Mouse (Mus musculus) intestine, embryonic 14.5 days (tissue): ENCODE results near the gene Nxpe4. TPM values are rescaled to one million over a fixed set of nuclear protein-coding genes. Genes with fewer than 3 reads are reported as not detected.

Experiments used
- ATAC-seq: fragments of 200-750 bp; cut with Nextera tagmentation; replicated peaks from 2 replicates; pipeline ENCODE4 v1.8.0; 2017; ENCODE audit warnings: low read depth, moderate number of reproducible peaks, moderate TSS enrichment, moderate library complexity; ENCODE audit not compliant: low FRiP score, low TSS enrichment
- DNase-seq: peaks from one replicate; pipeline ENCODE4 v3.0.0-alpha.2; 2018; ENCODE audit warnings: low spot score
- H3K27ac ChIP-seq: fragments of 300-500 bp; sonication (generic); 2 replicates; pipeline ENCODE4 v1.5.1; 2014; ENCODE audit warnings: low read depth, mild to moderate bottlenecking, control low read depth
- H3K27me3 ChIP-seq: fragments of 300-500 bp; sonication (generic); replicated peaks from 2 replicates; pipeline ENCODE4 v1.6.1; 2014; ENCODE audit warnings: low read length, control low read depth; ENCODE audit not compliant: control insufficient read depth, insufficient read depth
- H3K36me3 ChIP-seq: fragments of 300-500 bp; sonication (generic); 2 replicates; pipeline ENCODE4 v1.6.1; 2014; ENCODE audit warnings: low read length, control low read depth; ENCODE audit not compliant: control insufficient read depth, insufficient read depth
- H3K4me1 ChIP-seq: fragments of 300-500 bp; sonication (generic); replicated peaks from 2 replicates; pipeline ENCODE4 v1.6.1; 2014; ENCODE audit warnings: low read length, control low read depth, mixed read lengths; ENCODE audit not compliant: control insufficient read depth, insufficient read depth
- H3K4me2 ChIP-seq: fragments of 300-500 bp; sonication (generic); 2 replicates; pipeline ENCODE4 v1.6.1; 2014; ENCODE audit warnings: low read length
- H3K4me3 ChIP-seq: fragments of 300-500 bp; sonication (generic); 2 replicates; pipeline ENCODE4 v1.5.1; 2014; ENCODE audit warnings: low read depth, low read length, control low read depth, mixed read lengths
- H3K9ac ChIP-seq: fragments of 300-500 bp; sonication (generic); 2 replicates; pipeline ENCODE4 v1.6.1; 2014; ENCODE audit warnings: mild to moderate bottlenecking, low read length
- H3K9me3 ChIP-seq: fragments of 300-500 bp; sonication (generic); 2 replicates; pipeline ENCODE4 v1.6.1; 2016; ENCODE audit warnings: low read length, control low read depth; ENCODE audit not compliant: control insufficient read depth
- WGBS: fragments of 180-500 bp; shearing (Covaris S2); extraction: QIAGEN DNeasy Blood & Tissue Kit; methylation state at CpG from one replicate; pipeline ENCODE4 v1.1.7; 2014; 5-methylcytosine and 5-hydroxymethylcytosine counted together
- polyA plus RNA-seq: library from polyadenylated mRNA; unstranded; fragments of >200 nt; fragmentation: Nextera tagmentation; extraction: Ambion mirVana; gene quantifications from 2 replicates; pipeline ENCODE4 v1.2.1, GENCODE M21; 2014

The Nxpe4 gene
- polyA plus RNA-seq, 1 experiment from 2014 or later = 5.8 TPM

GRCm38 (mm10) chr9:48216091-48217001, 54.5 kb downstream of the Nxpe4 start:
- DNase-seq = no peak
- Histone ChIP-seq H3K9me3 (no peaks in the 10 kb centered on the region), H3K4me3 (no peak overlapping the region), H3K36me3 (no peaks in the 10 kb centered on the region), H3K9ac (no peak overlapping the region), H3K4me2 (no peak overlapping the region), H3K4me1 (no peaks in the 10 kb centered on the region), H3K27me3 (no peaks in the 10 kb centered on the region), H3K27ac (no peak overlapping the region)
- WGBS = 86% methylated on average over 13 of the region's 13 CpGs
- no peak for ATAC-seq

- DNase-seq (no peak), ATAC-seq (no peak)
- Histone ChIP-seq H3K4me2 (no peak overlapping the region), H3K27ac (no peak overlapping the region), H3K27me3 (no peaks in the 10 kb centered on the region), H3K36me3 (no peaks in the 10 kb centered on the region), H3K9me3 (no peaks in the 10 kb centered on the region), H3K4me3 (no peak overlapping the region), H3K9ac (no peak overlapping the region), H3K4me1 (no peaks in the 10 kb centered on the region)
- WGBS = 93% methylated on average over 3 of the region's 3 CpGs
These were observed 68.9 kb downstream of the Nxpe4 start for GRCm38 (mm10) chr9:48230706-48231105.

GRCm38 (mm10) chr9:48236455-48236854, 74.6 kb downstream of the Nxpe4 start:
- Histone ChIP-seq H3K27ac (no peak overlapping the region), H3K9me3 (no peaks in the 10 kb centered on the region), H3K9ac (no peak overlapping the region), H3K36me3 (no peaks in the 10 kb centered on the region), H3K4me3 (no peak overlapping the region), H3K27me3 (no peaks in the 10 kb centered on the region), H3K4me2 (no peak overlapping the region), H3K4me1 (no peaks in the 10 kb centered on the region)
- no peak for ATAC-seq
- 70% methylated on average over 6 of the region's 6 CpGs for WGBS
- DNase-seq = no peak

- DNase-seq = peak; percentile 68
- ATAC-seq = no peak
- H3K36me3 ChIP-seq = no peaks in the 10 kb centered on the region
- H3K4me1 ChIP-seq = no peaks in the 10 kb centered on the region
- H3K27ac ChIP-seq = no peak overlapping the region
- no peak overlapping the region for H3K9ac ChIP-seq
- H3K4me3 ChIP-seq = no peak overlapping the region
- 78% methylated on average over 9 of the region's 9 CpGs for WGBS
- no peaks in the 10 kb centered on the region for H3K27me3 ChIP-seq
- no peaks in the 10 kb centered on the region for H3K9me3 ChIP-seq
- no peak overlapping the region for H3K4me2 ChIP-seq
These were observed 76.4 kb downstream of the Nxpe4 start for GRCm38 (mm10) chr9:48238153-48238755.

GRCm38 (mm10) chr9:48239461-48239860, 77.6 kb downstream of the Nxpe4 start:
- no peak overlapping the region for H3K9ac ChIP-seq
- H3K27me3 ChIP-seq = no peaks in the 10 kb centered on the region
- no peaks in the 10 kb centered on the region for H3K9me3 ChIP-seq
- no peak overlapping the region for H3K4me3 ChIP-seq
- WGBS = 85% methylated on average over 5 of the region's 5 CpGs
- no peak for DNase-seq
- no peak for ATAC-seq
- no peaks in the 10 kb centered on the region for H3K36me3 ChIP-seq
- H3K27ac ChIP-seq = no peak overlapping the region
- no peak overlapping the region for H3K4me2 ChIP-seq
- H3K4me1 ChIP-seq = no peaks in the 10 kb centered on the region

GRCm38 (mm10) chr9:48240431-48240830, 78.6 kb downstream of the Nxpe4 start:
- H3K4me2 ChIP-seq = no peak overlapping the region

GRCm38 (mm10) chr9:48241791-48242190, 80.0 kb downstream of the Nxpe4 start:
- Histone ChIP-seq H3K4me3 (no peak overlapping the region), H3K27ac (no peak overlapping the region), H3K36me3 (no peaks in the 10 kb centered on the region), H3K9ac (no peak overlapping the region), H3K27me3 (no peaks in the 10 kb centered on the region), H3K4me1 (no peaks in the 10 kb centered on the region), H3K9me3 (no peaks in the 10 kb centered on the region), H3K4me2 (no peak overlapping the region)
- ATAC-seq (no peak), DNase-seq (no peak)
- 83% methylated on average over 1 of the region's 1 CpGs for WGBS

More at GRCm38 (mm10) chr9:48240431-48240830, 78.6 kb downstream of the Nxpe4 start:
- ATAC-seq (no peak), DNase-seq (no peak)
- Histone ChIP-seq H3K9ac (no peak overlapping the region), H3K9me3 (no peaks in the 10 kb centered on the region), H3K27ac (no peak overlapping the region), H3K4me1 (no peaks in the 10 kb centered on the region), H3K27me3 (no peaks in the 10 kb centered on the region), H3K36me3 (no peaks in the 10 kb centered on the region), H3K4me3 (no peak overlapping the region)
- WGBS = 44% methylated on average over 5 of the region's 5 CpGs

- H3K27me3 ChIP-seq = no peaks in the 10 kb centered on the region
- H3K4me3 ChIP-seq = no peak overlapping the region
- no peak overlapping the region for H3K27ac ChIP-seq
- DNase-seq = no peak
- ATAC-seq = no peak
- no peaks in the 10 kb centered on the region for H3K9me3 ChIP-seq
- no peaks in the 10 kb centered on the region for H3K4me1 ChIP-seq
- WGBS = 92% methylated on average over 2 of the region's 2 CpGs
- H3K36me3 ChIP-seq = no peaks in the 10 kb centered on the region
- no peak overlapping the region for H3K4me2 ChIP-seq
- no peak overlapping the region for H3K9ac ChIP-seq
These were observed 80.9 kb downstream of the Nxpe4 start for GRCm38 (mm10) chr9:48242756-48243155.
